Mouse (Mus musculus) spleen, adult 2 months (tissue): ENCODE data around the gene Ankzf1. TPM values are rescaled to one million over a fixed set of nuclear protein-coding genes. Genes with fewer than 3 reads are reported as not detected.

Source experiments
- DNase-seq, 2 experiments: peaks; one replicate each; pipeline versions ENCODE4 v3.0.0 to v3.0.0-alpha.2; 2012 to 2021; ENCODE audit warnings: low spot score in 2 of 2, low read depth in 1 of 2
- H3K27ac ChIP-seq: fragments of 200-500 bp; 2 replicates; pipeline ENCODE4 v1.5.1; 2012; ENCODE audit warnings: low read length, inconsistent platforms; ENCODE audit not compliant: insufficient read depth
- H3K27me3 ChIP-seq: fragments of 200-500 bp; 2 replicates; pipeline ENCODE4 v1.6.1; 2012; ENCODE audit warnings: mild to moderate bottlenecking, moderate library complexity, low read length, inconsistent platforms; ENCODE audit not compliant: control insufficient read depth, insufficient read depth
- H3K36me3 ChIP-seq: fragments of 200-500 bp; 2 replicates; pipeline ENCODE4 v1.6.1; 2012; ENCODE audit warnings: mild to moderate bottlenecking, low read length, inconsistent platforms; ENCODE audit not compliant: control insufficient read depth, insufficient read depth
- H3K4me1 ChIP-seq: fragments of 200-500 bp; 2 replicates; pipeline ENCODE4 v1.6.1; 2011; ENCODE audit warnings: inconsistent platforms; ENCODE audit not compliant: control insufficient read depth, insufficient read depth, insufficient read length
- H3K4me3 ChIP-seq: fragments of 200-500 bp; 2 replicates; pipeline ENCODE4 v1.5.1; 2011; ENCODE audit warnings: mild to moderate bottlenecking, inconsistent platforms; ENCODE audit not compliant: insufficient read depth, insufficient read length; ENCODE audit errors: extremely low read depth
- CTCF ChIP-seq: fragments of 200-500 bp; IDR thresholded peaks from 2 replicates; pipeline ENCODE4 v1.5.1; 2011; ENCODE audit warnings: mild to moderate bottlenecking, inconsistent platforms; ENCODE audit not compliant: insufficient read depth, insufficient read length, insufficient replicate concordance; ENCODE audit errors: extremely low read depth
- POLR2A ChIP-seq: fragments of 200-500 bp; IDR thresholded peaks from 2 replicates; pipeline ENCODE4 v1.6.1; 2011; ENCODE audit warnings: low read depth, low read length, inconsistent platforms
- WGBS: fragments of 180-500 bp; shearing (Covaris S2); methylation state at CpG from one replicate; pipeline ENCODE4 v1.1.7; 2018; 5-methylcytosine and 5-hydroxymethylcytosine counted together
- polyA plus RNA-seq: library from polyadenylated mRNA; depleted of rRNA; stranded (reverse); fragments of >200 nt; gene quantifications from 2 replicates; pipeline ENCODE4 v1.2.3, GENCODE M21; 2012; rRNA removed

Gene Ankzf1
- polyA plus RNA-seq = 15.5 and 15.9 TPM in 2 replicates

DNA sequence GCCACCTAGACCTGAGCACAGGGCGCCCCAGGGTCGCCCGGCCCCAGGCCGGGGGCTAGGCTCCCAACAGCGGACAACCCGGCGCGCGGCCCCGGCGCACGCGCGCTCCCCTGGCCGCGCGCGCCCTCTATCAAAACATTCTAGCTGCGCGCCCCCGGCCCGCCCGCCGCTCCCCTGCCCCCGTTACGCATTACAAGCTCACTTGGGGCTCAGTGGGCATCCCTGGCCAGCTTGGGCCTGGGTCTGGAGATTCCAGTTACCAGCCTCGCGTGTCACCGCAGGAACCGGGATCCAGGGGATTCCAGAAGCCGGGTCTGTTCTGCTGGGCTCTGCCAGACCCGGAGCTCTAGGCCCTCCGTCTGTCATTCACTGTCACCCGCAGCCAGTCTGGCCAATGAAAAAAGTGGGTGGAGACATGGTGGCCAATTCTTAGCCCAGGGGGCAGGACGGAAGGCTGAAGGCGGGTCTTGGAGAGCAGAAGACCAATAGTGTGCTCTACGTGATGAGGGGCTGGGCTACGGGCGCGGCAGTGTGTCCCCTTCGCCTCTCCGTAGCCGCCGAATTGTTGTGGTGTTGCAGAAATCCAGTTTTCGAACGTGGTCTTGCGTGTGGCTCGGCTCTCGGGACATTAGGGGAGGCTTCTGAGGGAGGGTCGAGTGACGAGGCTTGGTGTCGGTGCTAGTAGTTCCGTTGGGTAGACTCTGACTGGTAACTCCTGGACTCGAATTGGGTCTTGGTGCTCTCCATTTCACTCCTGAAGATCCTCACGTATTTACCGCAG lies at the start of gene Ankzf1, which contains the start of gene Atg9a:
TSS of gene Ankzf1 (plus strand) at position 530 of the 781 bp plus-strand sequence.
TSS of gene Atg9a (minus strand) at position 575 of the 781 bp plus-strand sequence.
- H3K36me3 ChIP-seq = peaks cover 10% of the 10 kb centered on the region
- DNase-seq = peak; percentile 92 to 93
- WGBS = 1% methylated on average over 56 of the region's 56 CpGs
- H3K4me1 ChIP-seq = peaks cover 6% of the 10 kb centered on the region
- peak within 1 kb of the TSS; percentile 97 for H3K4me3 ChIP-seq
- peak within 1 kb of the TSS; percentile 81 for H3K27ac ChIP-seq
- no peak for TF ChIP-seq CTCF
- no peak; the same call in none of the 2 replicates for TF ChIP-seq POLR2A
- H3K27me3 ChIP-seq = no peaks in the 10 kb centered on the region

DNA sequence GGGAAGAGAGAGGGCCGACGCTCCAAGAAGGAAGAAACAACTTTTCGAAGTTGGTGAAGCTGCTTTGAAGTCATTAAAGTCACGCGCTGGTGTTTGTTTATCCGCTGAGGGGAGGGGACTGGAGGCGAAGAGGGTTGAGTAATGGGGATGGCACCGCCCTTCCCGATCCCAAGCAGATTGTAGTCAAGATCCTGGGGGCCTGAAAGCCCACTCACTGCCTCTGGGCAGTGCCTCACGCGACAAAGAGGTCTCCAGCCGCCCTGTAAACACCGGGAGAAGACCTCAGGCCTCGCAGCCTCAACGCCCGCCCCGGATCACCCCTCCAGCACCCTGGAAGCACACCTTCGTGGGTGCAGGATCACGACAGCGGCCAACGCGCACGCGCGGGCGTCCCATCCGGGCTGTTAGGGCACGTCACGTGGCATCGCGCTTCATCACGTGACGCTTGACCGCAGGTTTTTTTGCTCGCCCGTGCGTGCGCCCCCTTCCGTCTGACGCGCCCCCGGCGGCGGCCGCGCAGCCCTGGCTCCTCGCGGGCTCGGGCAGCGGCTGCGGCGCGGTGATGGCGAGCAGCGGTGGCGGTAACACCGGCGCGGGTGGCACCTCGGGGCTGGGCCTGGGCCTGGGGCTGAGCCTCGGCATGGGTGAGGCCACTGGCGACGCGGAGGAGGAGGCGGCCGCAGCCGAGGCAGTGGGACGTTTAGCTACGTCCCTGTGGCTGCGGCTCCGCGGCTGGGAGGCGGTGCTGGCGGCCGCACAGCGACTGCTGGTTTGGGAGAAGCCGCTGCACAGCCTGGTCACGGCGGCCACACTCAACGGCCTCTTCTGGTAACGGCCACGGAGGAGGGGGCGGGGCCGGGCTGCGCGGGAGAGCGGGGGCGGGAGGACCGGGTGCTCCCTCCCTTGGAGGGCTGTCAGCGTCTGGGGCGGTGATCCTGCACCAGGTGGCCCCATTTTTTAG lies 49.4 kb upstream of the Ankzf1 start, which contains the start of the genes Cnppd1 and Retreg2:
TSS of gene Cnppd1 (minus strand) at position 411 of the 961 bp plus-strand sequence.
TSS of gene Retreg2 (plus strand) at position 478 of the 961 bp plus-strand sequence.
- peak; percentile 91 to 94 for DNase-seq
- Histone ChIP-seq H3K36me3 (peaks cover 39% of the 10 kb centered on the region), H3K4me1 (peaks cover 4% of the 10 kb centered on the region), H3K27me3 (no peaks in the 10 kb centered on the region), H3K27ac (peak within 1 kb of the TSS; percentile 99), H3K4me3 (peak within 1 kb of the TSS; percentile 86)
- under 1% methylated on average over 87 of the region's 91 CpGs for WGBS
- TF ChIP-seq POLR2A (peak; percentile 81), CTCF (peak; percentile 54)

DNA sequence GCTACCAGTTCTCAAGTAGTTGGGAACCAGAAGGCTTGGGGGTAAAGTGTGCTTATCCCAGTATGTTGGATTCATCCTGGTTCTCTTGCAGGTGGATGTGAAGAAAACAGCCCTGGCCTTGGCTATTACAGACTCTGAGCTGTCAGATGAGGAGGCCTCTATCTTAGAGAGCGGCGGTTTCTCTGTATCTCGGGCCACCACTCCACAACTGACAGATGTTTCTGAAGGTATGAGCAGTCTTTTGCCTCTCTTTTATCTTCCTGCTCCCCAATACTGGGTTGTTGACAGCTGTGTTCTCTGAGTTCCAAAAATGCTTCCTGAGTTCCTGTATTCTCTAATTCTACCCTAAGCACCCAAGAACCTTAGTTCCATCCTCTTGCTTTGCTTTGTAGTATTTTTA lies 46.4 kb upstream of the Ankzf1 start:
- no peaks in the 10 kb centered on the region for H3K27me3 ChIP-seq
- no peak overlapping the region for H3K27ac ChIP-seq
- H3K4me3 ChIP-seq = no peak overlapping the region
- peaks cover 3% of the 10 kb centered on the region for H3K4me1 ChIP-seq
- WGBS = 95% methylated on average over 3 of the region's 3 CpGs
- TF ChIP-seq CTCF (no peak), POLR2A (no peak)
- H3K36me3 ChIP-seq = peaks cover 36% of the 10 kb centered on the region
- DNase-seq = no peak

DNA sequence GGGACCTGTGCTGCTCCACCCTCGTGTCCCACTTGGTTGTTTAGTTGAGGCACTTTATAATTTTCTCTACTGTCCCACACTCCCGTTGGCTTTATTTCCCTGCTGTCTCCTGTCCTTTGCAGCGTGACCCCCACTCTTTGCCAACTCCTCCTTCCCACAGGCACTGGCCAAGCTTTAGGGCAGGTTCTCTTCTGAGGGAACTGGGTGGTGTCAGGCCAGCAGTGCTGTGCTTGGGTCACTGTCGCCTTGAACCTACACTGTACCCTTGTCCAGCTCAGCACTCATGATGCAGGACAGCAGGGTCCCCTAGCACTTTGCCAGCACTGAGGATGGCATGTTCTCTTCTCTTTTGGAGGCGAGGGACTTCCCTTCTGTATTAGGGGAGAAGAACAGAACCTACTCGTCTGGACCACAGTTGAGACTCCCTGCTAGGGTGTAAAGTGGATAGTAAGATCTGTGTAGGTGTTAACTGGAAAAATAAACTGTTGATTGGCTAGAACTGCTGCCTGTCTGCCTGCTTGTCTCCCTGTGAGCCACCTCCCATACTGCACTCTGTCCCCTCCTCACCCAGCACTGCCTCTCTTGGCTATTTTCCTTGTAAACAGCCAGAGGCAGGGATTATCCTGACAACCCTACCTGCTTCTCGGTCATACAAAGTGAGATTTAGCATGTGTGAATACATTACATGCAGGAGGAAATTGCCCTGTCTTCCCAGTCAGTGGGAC lies 44.4 kb upstream of the Ankzf1 start:
- 91% methylated on average over 7 of the region's 7 CpGs for WGBS
- no peak for TF ChIP-seq CTCF
- no peak for TF ChIP-seq POLR2A

DNA sequence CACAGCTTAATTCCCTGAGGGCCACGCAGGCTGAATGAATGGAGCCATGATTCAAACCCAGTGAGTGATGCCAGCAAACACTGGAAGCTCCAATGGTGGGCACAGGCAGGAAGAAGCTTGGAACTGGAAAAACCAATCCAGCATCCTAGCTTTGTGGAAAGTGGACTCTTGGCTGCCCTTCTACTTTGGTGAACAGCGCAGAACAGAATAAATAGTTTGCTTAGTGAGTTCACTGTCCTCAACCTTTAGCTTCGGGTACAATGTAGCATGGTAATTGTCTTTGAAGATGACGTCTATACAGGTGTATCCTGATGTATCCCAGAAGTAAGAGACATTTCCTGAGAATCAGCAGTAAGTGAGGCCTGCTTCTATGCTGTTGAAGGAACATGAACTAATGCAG lies 43.2 kb upstream of the Ankzf1 start:
- 91% methylated on average over 4 of the region's 4 CpGs for WGBS
- TF ChIP-seq POLR2A (no peak), CTCF (no peak)
- Histone ChIP-seq H3K27me3 (no peaks in the 10 kb centered on the region), H3K4me1 (no peaks in the 10 kb centered on the region), H3K36me3 (peaks cover 36% of the 10 kb centered on the region), H3K4me3 (no peak overlapping the region), H3K27ac (no peak overlapping the region)
- DNase-seq = no peak

More for the DNA sequence above, 44.4 kb upstream of the Ankzf1 start:
- Histone ChIP-seq H3K4me1 (no peaks in the 10 kb centered on the region; the same call in none of the 2 replicates), H3K36me3 (peaks cover 36% of the 10 kb centered on the region), H3K4me3 (no peak overlapping the region), H3K27me3 (no peaks in the 10 kb centered on the region), H3K27ac (no peak overlapping the region)
- DNase-seq = no peak

DNA sequence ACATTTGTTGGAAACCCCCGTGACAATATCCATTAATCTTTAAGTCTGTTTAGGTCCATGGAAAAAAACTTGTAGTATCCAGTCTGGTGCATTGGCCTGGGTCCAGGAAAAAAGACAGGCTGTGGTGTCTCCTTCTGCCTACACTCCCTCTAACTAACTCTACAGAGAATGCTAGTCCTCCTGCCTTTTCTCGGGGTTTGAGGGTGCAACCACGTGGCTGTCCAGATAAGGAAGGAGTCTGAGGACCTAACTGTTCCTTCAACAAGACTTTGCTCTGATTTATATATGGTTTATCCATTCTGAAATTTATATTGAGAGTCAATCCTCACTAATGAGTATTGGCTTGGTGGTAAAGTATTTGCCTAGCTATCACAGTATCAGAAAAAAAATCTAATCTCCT lies 36.1 kb upstream of the Ankzf1 start:
- no peak for DNase-seq
- TF ChIP-seq CTCF = no peak
- no peak for TF ChIP-seq POLR2A
- H3K4me3 ChIP-seq = no peak overlapping the region
- no peaks in the 10 kb centered on the region for H3K36me3 ChIP-seq
- H3K27ac ChIP-seq = no peak overlapping the region
- 50% methylated on average over 3 of the region's 3 CpGs for WGBS
- no peaks in the 10 kb centered on the region for H3K4me1 ChIP-seq
- H3K27me3 ChIP-seq = no peaks in the 10 kb centered on the region
